Mouse (Mus musculus): ENCODE data around the gene Ctnnbl1. TPM values are rescaled to one million over a fixed set of nuclear protein-coding genes. Genes with fewer than 3 reads are reported as not detected.
A peak's percentile ranks its signal among the peaks of the same experiment; 100 is the strongest.

Gene Ctnnbl1
- polyA plus RNA-seq, 1 experiment: 61.8 TPM

- TF ChIP-seq CTCF (IDR thresholded peaks at IDR 0.05; ENCODE audit: borderline replicate concordance, extremely low read depth, insufficient read depth, insufficient read length): no peak
- no peak for TF ChIP-seq POLR2A (IDR thresholded peaks at IDR 0.05; ENCODE audit: borderline replicate concordance, extremely low read depth, insufficient read depth, insufficient read length, poor library complexity, severe bottlenecking)
- DNase-seq (ENCODE audit: low read depth): no peak
Observed at GRCm38 (mm10) chr2:157830620-157831354, 93.6 kb downstream of the Ctnnbl1 start.

GRCm38 (mm10) chr2:157837050-157837449, 99.8 kb downstream of the Ctnnbl1 start:
- no peak for TF ChIP-seq POLR2A (IDR thresholded peaks at IDR 0.05; ENCODE audit: borderline replicate concordance, extremely low read depth, insufficient read depth, insufficient read length, poor library complexity, severe bottlenecking)
- TF ChIP-seq CTCF (IDR thresholded peaks at IDR 0.05; ENCODE audit: borderline replicate concordance, extremely low read depth, insufficient read depth, insufficient read length): no peak
- DNase-seq (ENCODE audit: low read depth): peak; percentile 35

- DNase-seq (ENCODE audit: low read depth): no peak
- no peak for TF ChIP-seq POLR2A (IDR thresholded peaks at IDR 0.05; ENCODE audit: borderline replicate concordance, extremely low read depth, insufficient read depth, insufficient read length, poor library complexity, severe bottlenecking)
- no peak for TF ChIP-seq CTCF (IDR thresholded peaks at IDR 0.05; ENCODE audit: borderline replicate concordance, extremely low read depth, insufficient read depth, insufficient read length)
Observed at GRCm38 (mm10) chr2:157838206-157838923, 101.2 kb downstream of the Ctnnbl1 start.

- peak; percentile 70 for DNase-seq (ENCODE audit: low read depth)
- TF ChIP-seq CTCF (IDR thresholded peaks at IDR 0.05; ENCODE audit: borderline replicate concordance, extremely low read depth, insufficient read depth, insufficient read length) (no peak), POLR2A (IDR thresholded peaks at IDR 0.05; ENCODE audit: borderline replicate concordance, extremely low read depth, insufficient read depth, insufficient read length, poor library complexity, severe bottlenecking) (no peak)
Observed at GRCm38 (mm10) chr2:157840641-157841078, 103.5 kb downstream of the Ctnnbl1 start.

GRCm38 (mm10) chr2:157841121-157841520, 103.9 kb downstream of the Ctnnbl1 start:
- TF ChIP-seq POLR2A (IDR thresholded peaks at IDR 0.05; ENCODE audit: borderline replicate concordance, extremely low read depth, insufficient read depth, insufficient read length, poor library complexity, severe bottlenecking) (no peak), CTCF (IDR thresholded peaks at IDR 0.05; ENCODE audit: borderline replicate concordance, extremely low read depth, insufficient read depth, insufficient read length) (no peak)
- no peak for DNase-seq (ENCODE audit: low read depth)

- DNase-seq (ENCODE audit: low read depth): peak; percentile 38
- TF ChIP-seq POLR2A (IDR thresholded peaks at IDR 0.05; ENCODE audit: borderline replicate concordance, extremely low read depth, insufficient read depth, insufficient read length, poor library complexity, severe bottlenecking): no peak
- TF ChIP-seq CTCF (IDR thresholded peaks at IDR 0.05; ENCODE audit: borderline replicate concordance, extremely low read depth, insufficient read depth, insufficient read length): no peak
Observed at GRCm38 (mm10) chr2:157844746-157845145, 107.5 kb downstream of the Ctnnbl1 start.

- TF ChIP-seq POLR2A (IDR thresholded peaks at IDR 0.05; ENCODE audit: borderline replicate concordance, extremely low read depth, insufficient read depth, insufficient read length, poor library complexity, severe bottlenecking): no peak
- no peak for TF ChIP-seq CTCF (IDR thresholded peaks at IDR 0.05; ENCODE audit: borderline replicate concordance, extremely low read depth, insufficient read depth, insufficient read length)
- DNase-seq (ENCODE audit: low read depth): no peak
Observed at GRCm38 (mm10) chr2:157845831-157846230, 108.6 kb downstream of the Ctnnbl1 start.

GRCm38 (mm10) chr2:157853135-157853534, 115.9 kb downstream of the Ctnnbl1 start:
- no peak for DNase-seq (ENCODE audit: low read depth)
- TF ChIP-seq CTCF (IDR thresholded peaks at IDR 0.05; ENCODE audit: borderline replicate concordance, extremely low read depth, insufficient read depth, insufficient read length) (no peak), POLR2A (IDR thresholded peaks at IDR 0.05; ENCODE audit: borderline replicate concordance, extremely low read depth, insufficient read depth, insufficient read length, poor library complexity, severe bottlenecking) (no peak)

- no peak for TF ChIP-seq POLR2A (IDR thresholded peaks at IDR 0.05; ENCODE audit: borderline replicate concordance, extremely low read depth, insufficient read depth, insufficient read length, poor library complexity, severe bottlenecking)
- TF ChIP-seq CTCF (IDR thresholded peaks at IDR 0.05; ENCODE audit: borderline replicate concordance, extremely low read depth, insufficient read depth, insufficient read length): no peak
- no peak for DNase-seq (ENCODE audit: low read depth)
Observed at GRCm38 (mm10) chr2:157855814-157856213, 118.6 kb downstream of the Ctnnbl1 start.

- TF ChIP-seq POLR2A (IDR thresholded peaks at IDR 0.05; ENCODE audit: borderline replicate concordance, extremely low read depth, insufficient read depth, insufficient read length, poor library complexity, severe bottlenecking): no peak
- TF ChIP-seq CTCF (IDR thresholded peaks at IDR 0.05; ENCODE audit: borderline replicate concordance, extremely low read depth, insufficient read depth, insufficient read length): no peak
- DNase-seq (ENCODE audit: low read depth): no peak
Observed at GRCm38 (mm10) chr2:157857496-157857895, 120.3 kb downstream of the Ctnnbl1 start.

GRCm38 (mm10) chr2:157858317-157858716, 121.1 kb downstream of the Ctnnbl1 start:
- no peak for TF ChIP-seq CTCF (IDR thresholded peaks at IDR 0.05; ENCODE audit: borderline replicate concordance, extremely low read depth, insufficient read depth, insufficient read length)
- TF ChIP-seq POLR2A (IDR thresholded peaks at IDR 0.05; ENCODE audit: borderline replicate concordance, extremely low read depth, insufficient read depth, insufficient read length, poor library complexity, severe bottlenecking): no peak

More at GRCm38 (mm10) chr2:157858317-157858716, 121.1 kb downstream of the Ctnnbl1 start:
- no peak for DNase-seq (ENCODE audit: low read depth)
